In the genomic region with DNA sequence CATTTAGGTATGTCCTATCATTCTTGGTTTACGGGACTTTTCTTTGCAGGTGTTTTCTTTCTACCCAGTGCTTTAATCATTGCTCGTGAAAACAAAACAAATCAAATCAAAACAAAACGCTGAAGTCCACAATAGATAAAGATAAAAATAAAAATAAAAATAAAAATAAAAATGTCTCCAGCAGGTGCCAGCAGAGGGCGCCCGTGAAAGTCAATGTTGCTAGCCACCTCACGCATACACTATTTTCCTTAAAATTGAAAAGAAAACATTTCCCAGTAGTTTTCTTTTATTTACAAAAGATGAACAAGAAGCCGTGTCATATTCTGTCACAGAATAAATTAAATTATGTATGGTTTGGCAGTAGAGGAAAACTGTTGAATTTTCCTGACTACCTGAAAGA, we compare ENCODE assay signal across 13 mouse cellular contexts.
A peak's percentile ranks its signal among the peaks of the same experiment; 100 is the strongest.
DNase-seq lines count a peak whose midpoint lies in the region; ATAC-seq and TF ChIP-seq lines count a peak whose summit lies in the region.
"Had no signal": no experiment of that assay in that cellular context is flagged by ENCODE, and none has a peak within 500 bp of the region (broad histone marks: within the 10 kb centered on the region; RNA-seq: fewer than 3 reads in every experiment).

No protein-coding gene starts in this region.

- no peaks in the 10 kb centered on the region for H3K79me2 ChIP-seq in heart, adult 2 months (replicated peaks; ENCODE audit: control insufficient read depth, insufficient read depth, low read length)

- H3K4me3 ChIP-seq in heart, adult 2 months, result no peak overlapping the region
- H3K4me3 ChIP-seq in heart, embryonic 10.5 days, result no peak overlapping the region
- no peak overlapping the region for H3K4me3 ChIP-seq in liver, postnatal 0 days (ENCODE audit: low read depth, low read length)
- no peak overlapping the region for H3K4me3 ChIP-seq in E14TG2a.4 (replicated peaks; ENCODE audit: low read length)
- no peak overlapping the region for H3K4me3 ChIP-seq in bone marrow, adult 2 months (replicated peaks; ENCODE audit: control insufficient read depth, low read depth, low read length)
- H3K4me3 ChIP-seq: forebrain, embryonic 12.5 days; limb, embryonic 12.5 days; megakaryocyte, embryonic 14.5 days had no signal

- ATAC-seq in liver, postnatal 0 days, result no peak

- H3K27me3 ChIP-seq in heart, adult 2 months (ENCODE audit: control insufficient read depth, insufficient read depth, low read length), result no peaks in the 10 kb centered on the region
- H3K27me3 ChIP-seq in heart, embryonic 10.5 days (ENCODE audit: insufficient read depth, poor library complexity, severe bottlenecking), result no peaks in the 10 kb centered on the region
- no peaks in the 10 kb centered on the region for H3K27me3 ChIP-seq in liver, postnatal 0 days (ENCODE audit: insufficient read depth, low read length)
- no peaks in the 10 kb centered on the region for H3K27me3 ChIP-seq in E14TG2a.4 (ENCODE audit: insufficient read depth, low read length)
- H3K27me3 ChIP-seq: forebrain, embryonic 12.5 days; limb, embryonic 12.5 days; megakaryocyte, embryonic 14.5 days had no signal

- no peaks in the 10 kb centered on the region for H3K4me1 ChIP-seq in heart, adult 2 months (ENCODE audit: control insufficient read depth, insufficient read depth, low read length)
- no peaks in the 10 kb centered on the region for H3K4me1 ChIP-seq in heart, embryonic 10.5 days
- no peaks in the 10 kb centered on the region for H3K4me1 ChIP-seq in liver, postnatal 0 days (ENCODE audit: insufficient read depth)
- H3K4me1 ChIP-seq in E14TG2a.4 (replicated peaks; ENCODE audit: low read depth, low read length), result no peaks in the 10 kb centered on the region
- H3K4me1 ChIP-seq in bone marrow, adult 2 months (ENCODE audit: control insufficient read depth, insufficient read depth, low read length), result no peaks in the 10 kb centered on the region
- H3K4me1 ChIP-seq: forebrain, embryonic 12.5 days; limb, embryonic 12.5 days; megakaryocyte, embryonic 14.5 days had no signal

- 32% methylated on average over 7 of the region's 7 CpGs for WGBS in heart, adult 2 months
- WGBS in heart, embryonic 10.5 days, result 41% methylated on average over 7 of the region's 7 CpGs
- WGBS in liver, postnatal 0 days (ENCODE audit: insufficient replicate concordance), result 37% methylated on average over 7 of the region's 7 CpGs
- 36% methylated on average over 7 of the region's 7 CpGs for WGBS in bone marrow, adult 2 months

- no peak overlapping the region for H3K4me2 ChIP-seq in liver, postnatal 0 days (ENCODE audit: low read depth, low read length)
- H3K4me2 ChIP-seq: forebrain, embryonic 12.5 days; hindbrain, embryonic 14.5 days; limb, embryonic 12.5 days had no signal

- DNase-seq in heart, adult 2 months, result no peak
- DNase-seq in heart, embryonic 10.5 days (ENCODE audit: low spot score), result no peak
- no peak for DNase-seq in liver, postnatal 0 days
- no peak for DNase-seq in liver
- DNase-seq in heart, adult 11 months, result no peak
- DNase-seq: heart, adult 18-20 months; layer of hippocampus, adult 9-11 months had no signal

- no peaks in the 10 kb centered on the region for H3K36me3 ChIP-seq in heart, adult 2 months (ENCODE audit: control insufficient read depth, insufficient read depth, low read length)
- no peaks in the 10 kb centered on the region for H3K36me3 ChIP-seq in heart, embryonic 10.5 days
- H3K36me3 ChIP-seq in liver, postnatal 0 days (replicated peaks; ENCODE audit: insufficient read depth, low read length), result no peaks in the 10 kb centered on the region
- H3K36me3 ChIP-seq in E14TG2a.4 (ENCODE audit: insufficient read depth, low read length), result no peaks in the 10 kb centered on the region
- H3K36me3 ChIP-seq: forebrain, embryonic 12.5 days; limb, embryonic 12.5 days had no signal

- H3K9me3 ChIP-seq in heart, embryonic 10.5 days, result no peaks in the 10 kb centered on the region
- H3K9me3 ChIP-seq in liver, postnatal 0 days (ENCODE audit: low read length), result no peaks in the 10 kb centered on the region
- 0 out of 2 replicates have a peak, but pooled peaks cover 3% of the 10 kb centered on the region for H3K9me3 ChIP-seq in E14TG2a.4 (ENCODE audit: low read length)
- H3K9me3 ChIP-seq: forebrain, embryonic 12.5 days; limb, embryonic 12.5 days; megakaryocyte, embryonic 14.5 days had no signal

- no peak for TF ChIP-seq POLR2A in heart, adult 2 months (IDR thresholded peaks at IDR 0.05; ENCODE audit: insufficient read depth, low read depth, low read length)
- TF ChIP-seq POLR2A in bone marrow, adult 2 months (IDR thresholded peaks at IDR 0.05; ENCODE audit: borderline replicate concordance, control insufficient read depth, low read depth, low read length), result no peak

- intact Hi-C loops in heart, adult 2 months (cut with DNase I), result loop anchor here (5.0 kb wide), 2 partner anchors 96 to 216 kb away; no protein-coding TSS in a partner anchor

- no peak for TF ChIP-seq EP300 in heart, adult 2 months (IDR thresholded peaks at IDR 0.05; ENCODE audit: insufficient read depth, low read depth, low read length)
- TF ChIP-seq EP300 in liver, postnatal 0 days (IDR thresholded peaks at IDR 0.05; ENCODE audit: low read depth), result no peak

- H3K9ac ChIP-seq in heart, adult 2 months (ENCODE audit: low read depth, low read length), result no peak overlapping the region
- no peak overlapping the region for H3K9ac ChIP-seq in liver, postnatal 0 days (replicated peaks)
- H3K9ac ChIP-seq: forebrain, embryonic 12.5 days; hindbrain, embryonic 14.5 days; limb, embryonic 12.5 days had no signal

- TF ChIP-seq CTCF in heart, adult 2 months (IDR thresholded peaks at IDR 0.05), result peak; percentile 76
- TF ChIP-seq CTCF in liver, postnatal 0 days (IDR thresholded peaks at IDR 0.05; ENCODE audit: low read depth), result peak; percentile 42
- peak; percentile 41 for TF ChIP-seq CTCF in E14TG2a.4 (conservative IDR thresholded peaks at IDR 0.05; ENCODE audit: low read length)
- peak; percentile 36; the same call in 1 of the 2 replicates for TF ChIP-seq CTCF in bone marrow, adult 2 months (IDR thresholded peaks at IDR 0.05; ENCODE audit: control insufficient read depth, insufficient read depth, low read length)

- H3K27ac ChIP-seq in heart, adult 2 months, result no peak overlapping the region
- no peak overlapping the region for H3K27ac ChIP-seq in heart, embryonic 10.5 days
- H3K27ac ChIP-seq in liver, postnatal 0 days (ENCODE audit: low read depth), result no peak overlapping the region
- H3K27ac ChIP-seq in bone marrow, adult 2 months (ENCODE audit: control insufficient read depth, insufficient read depth, low read depth, low read length, poor library complexity), result no peak overlapping the region
- H3K27ac ChIP-seq: forebrain, embryonic 12.5 days; hindbrain, embryonic 14.5 days; limb, embryonic 12.5 days had no signal
